Mouse (Mus musculus) myocyte (in vitro differentiated cells): ENCODE measurements around the gene Calhm3.

Experiments used
- MAX ChIP-seq: IDR thresholded peaks from one replicate; pipeline ENCODE4 v1.6.1; 2011; ENCODE audit warnings: low read depth, mild to moderate bottlenecking, control low read depth
- MYOG ChIP-seq, 3 experiments: IDR thresholded peaks; one replicate each; pipeline ENCODE4 v1.6.1; 2011; ENCODE audit warnings: control low read depth in 2 of 3, low read depth in 2 of 3, mild to moderate bottlenecking in 2 of 3; ENCODE audit not compliant: insufficient read length in 2 of 3, control insufficient read depth in 1 of 3, insufficient read depth in 1 of 3
- POLR2AphosphoS2 ChIP-seq: IDR thresholded peaks from one replicate; pipeline ENCODE4 v1.6.1; 2011; ENCODE audit warnings: low read depth, control low read depth; ENCODE audit not compliant: insufficient read length
- TCF12 ChIP-seq: IDR thresholded peaks from one replicate; pipeline ENCODE4 v1.6.1; 2011; ENCODE audit warnings: mild to moderate bottlenecking, control low read depth; ENCODE audit not compliant: poor library complexity, insufficient read depth, severe bottlenecking

DNA sequence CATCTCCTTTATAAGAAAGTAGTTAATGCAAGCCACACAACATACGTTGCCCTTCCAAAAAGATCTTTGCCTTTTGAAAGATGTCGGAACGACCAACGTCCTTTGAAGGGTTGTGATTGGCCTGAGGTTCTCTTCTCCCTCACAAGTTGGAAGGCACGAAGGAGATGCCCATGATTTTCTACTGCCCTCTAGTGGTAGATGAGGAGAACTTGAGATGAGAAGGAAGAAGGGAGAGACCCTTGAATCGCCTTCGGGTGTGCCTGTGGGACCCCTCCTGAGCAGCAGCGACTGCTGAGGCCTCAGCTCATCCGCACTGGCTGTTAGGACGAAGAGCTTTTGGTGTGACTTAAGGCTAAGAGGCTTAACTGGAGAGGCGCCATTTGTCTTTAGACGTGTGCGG, 10.7 kb upstream of the Calhm3 start:
- TF ChIP-seq MYOG (IDR thresholded peaks at IDR 0.05; ENCODE audit: control insufficient read depth in 1 of 3, insufficient read depth in 1 of 3, insufficient read length in 2 of 3, low read depth in 2 of 3) (no peak), MAX (no peak), TCF12 (no peak), POLR2AphosphoS2 (no peak)
